Mouse (Mus musculus) cerebellum, adult 11 months (tissue): ENCODE measurements around the gene Acads.
A peak's percentile ranks its signal among the peaks of the same experiment; 100 is the strongest.
"Not testable (repeated sequence)": the region's sequence is repeated elsewhere in the genome, so short reads cannot be mapped to it uniquely, and the experiment has no call there.

Experiments used
- DNase-seq: peaks from one replicate; pipeline ENCODE4 v3.0.0; 2022

Gene Acads

GRCm38 (mm10) chr5:115118961-115119570 lies at the start of gene Acads:
TSS of gene Acads (minus strand) at chr5:115119346.
- peak; percentile 61 for DNase-seq

- no peak for DNase-seq
Observed at GRCm38 (mm10) chr5:115167396-115167795, 48.2 kb upstream of the Acads start.

- DNase-seq = no peak
Observed at GRCm38 (mm10) chr5:115166815-115167194, 47.7 kb upstream of the Acads start.

- peak; percentile 53 for DNase-seq
Observed at GRCm38 (mm10) chr5:115165895-115166814, 47.0 kb upstream of the Acads start.

- no peak for DNase-seq
Observed at GRCm38 (mm10) chr5:115165351-115165750, 46.2 kb upstream of the Acads start.

GRCm38 (mm10) chr5:115164446-115164845 lies 45.3 kb upstream of the Acads start:
- not testable (repeated sequence) for DNase-seq

- DNase-seq = peak; percentile 49
Observed at GRCm38 (mm10) chr5:115163563-115163962, 44.4 kb upstream of the Acads start.

GRCm38 (mm10) chr5:115161940-115162279 lies 42.8 kb upstream of the Acads start:
- not testable (repeated sequence) for DNase-seq

GRCm38 (mm10) chr5:115161064-115161939 lies 42.2 kb upstream of the Acads start:
- DNase-seq = no peak

- no peak for DNase-seq
Observed at GRCm38 (mm10) chr5:115160655-115161054, 41.5 kb upstream of the Acads start.

- DNase-seq = no peak
Observed at GRCm38 (mm10) chr5:115159165-115159564, 40.0 kb upstream of the Acads start.

GRCm38 (mm10) chr5:115158040-115158983 lies 39.2 kb upstream of the Acads start, which contains the start of gene Mlec:
TSS of gene Mlec (minus strand) at chr5:115158179.
- peak; percentile 99 for DNase-seq

GRCm38 (mm10) chr5:115156933-115157589 lies 37.9 kb upstream of the Acads start:
- peak; percentile 54 for DNase-seq

- DNase-seq = no peak
Observed at GRCm38 (mm10) chr5:115156401-115156800, 37.3 kb upstream of the Acads start.

- DNase-seq = no peak
Observed at GRCm38 (mm10) chr5:115155831-115156230, 36.7 kb upstream of the Acads start.

- no peak for DNase-seq
Observed at GRCm38 (mm10) chr5:115155156-115155631, 36.0 kb upstream of the Acads start.

GRCm38 (mm10) chr5:115152132-115152956 lies 33.2 kb upstream of the Acads start:
- DNase-seq = no peak

- no peak for DNase-seq
Observed at GRCm38 (mm10) chr5:115151457-115151856, 32.3 kb upstream of the Acads start.

- DNase-seq = no peak
Observed at GRCm38 (mm10) chr5:115150991-115151390, 31.8 kb upstream of the Acads start.
